Mouse (Mus musculus) thymus, adult 2 months (tissue): Measurements from ENCODE around the gene Ints13.

Experiments
- CTCF ChIP-seq: fragments of 200-500 bp; IDR thresholded peaks from 2 replicates; pipeline ENCODE4 v1.5.1; 2012; ENCODE audit warnings: mild to moderate bottlenecking, control low read depth, low read length, moderate library complexity, borderline replicate concordance; ENCODE audit not compliant: control insufficient read depth, poor library complexity, insufficient read depth; ENCODE audit errors: extremely low read depth
- POLR2A ChIP-seq: fragments of 200-500 bp; IDR thresholded peaks from 2 replicates; pipeline ENCODE4 v1.6.1; 2012; ENCODE audit warnings: mild to moderate bottlenecking, low read length, control low read depth, moderate library complexity; ENCODE audit not compliant: control insufficient read depth, poor library complexity, insufficient read depth; ENCODE audit errors: extremely low read depth

GRCm38 (mm10) chr6:146616670-146617069 lies 39.0 kb upstream of the Ints13 start:
- no peak for TF ChIP-seq CTCF
- no peak for TF ChIP-seq POLR2A
